Mouse (Mus musculus) kidney, embryonic 14.5 days (tissue): Measurements from ENCODE around the gene Tmem246. TPM values are rescaled to one million over a fixed set of nuclear protein-coding genes. Genes with fewer than 3 reads are reported as not detected.

Source experiments
- ATAC-seq: fragments of 200-750 bp; cut with Nextera tagmentation; 2 replicates; pipeline ENCODE4 v1.8.0; 2017; ENCODE audit warnings: moderate number of reproducible peaks, mild to moderate bottlenecking, moderate TSS enrichment, moderate library complexity; ENCODE audit not compliant: low FRiP score, low TSS enrichment
- H3K27ac ChIP-seq: fragments of 300-500 bp; sonication (generic); 2 replicates; pipeline ENCODE4 v1.5.1; 2014; ENCODE audit warnings: low read depth, mild to moderate bottlenecking, low read length, moderate library complexity, mixed read lengths
- H3K27me3 ChIP-seq: fragments of 300-500 bp; sonication (generic); 2 replicates; pipeline ENCODE4 v1.6.1; 2014; ENCODE audit warnings: mild to moderate bottlenecking, low read length; ENCODE audit not compliant: control insufficient read depth, insufficient read depth
- H3K36me3 ChIP-seq: fragments of 300-500 bp; sonication (generic); 2 replicates; pipeline ENCODE4 v1.6.1; 2014; ENCODE audit warnings: low read length, mixed read lengths; ENCODE audit not compliant: control insufficient read depth, insufficient read depth
- H3K4me1 ChIP-seq: fragments of 300-500 bp; sonication (generic); 2 replicates; pipeline ENCODE4 v1.6.1; 2014; ENCODE audit warnings: low read length, mixed read lengths; ENCODE audit not compliant: control insufficient read depth, insufficient read depth
- H3K4me2 ChIP-seq: fragments of 300-500 bp; sonication (generic); replicated peaks from 2 replicates; pipeline ENCODE4 v1.6.1; 2014; ENCODE audit warnings: low read depth, mild to moderate bottlenecking, low read length
- H3K4me3 ChIP-seq: fragments of 300-500 bp; sonication (generic); 2 replicates; pipeline ENCODE4 v1.5.1; 2014; ENCODE audit warnings: mild to moderate bottlenecking, low read length
- H3K9ac ChIP-seq: fragments of 300-500 bp; sonication (generic); 2 replicates; pipeline ENCODE4 v1.6.1; 2014; ENCODE audit warnings: low read depth, mild to moderate bottlenecking, low read length, moderate library complexity
- H3K9me3 ChIP-seq: fragments of 300-500 bp; sonication (generic); 2 replicates; pipeline ENCODE4 v1.6.1; 2016; ENCODE audit warnings: low read length; ENCODE audit not compliant: control insufficient read depth
- WGBS: fragments of 180-500 bp; shearing (Covaris S2); extraction: QIAGEN DNeasy Blood & Tissue Kit; methylation state at CpG from one replicate; pipeline ENCODE4 v1.1.7; 2014; 5-methylcytosine and 5-hydroxymethylcytosine counted together
- polyA plus RNA-seq: library from polyadenylated mRNA; unstranded; fragments of >200 nt; fragmentation: Nextera tagmentation; extraction: Ambion mirVana; gene quantifications from 2 replicates; pipeline ENCODE4 v1.2.1, GENCODE M21; 2014

Tmem246 gene
- polyA plus RNA-seq, 1 experiment from 2014 or later: 16.3 TPM

GRCm38 (mm10) chr4:49558181-49558580 lies 39.5 kb downstream of the Tmem246 start:
- WGBS: 88% methylated on average over 2 of the region's 2 CpGs
- Histone ChIP-seq H3K9me3 (no peaks in the 10 kb centered on the region), H3K4me2 (no peak overlapping the region), H3K9ac (no peak overlapping the region), H3K4me3 (no peak overlapping the region), H3K27me3 (no peaks in the 10 kb centered on the region), H3K4me1 (no peaks in the 10 kb centered on the region), H3K36me3 (no peaks in the 10 kb centered on the region), H3K27ac (no peak overlapping the region)
- no peak for ATAC-seq

- Histone ChIP-seq H3K27ac (no peak overlapping the region), H3K4me2 (no peak overlapping the region), H3K9me3 (no peaks in the 10 kb centered on the region), H3K4me1 (no peaks in the 10 kb centered on the region), H3K9ac (no peak overlapping the region), H3K36me3 (no peaks in the 10 kb centered on the region), H3K27me3 (no peaks in the 10 kb centered on the region), H3K4me3 (no peak overlapping the region)
- 100% methylated on average over 7 of the region's 7 CpGs for WGBS
- no peak for ATAC-seq
Measured at GRCm38 (mm10) chr4:49557375-49557774, 40.3 kb downstream of the Tmem246 start.

- WGBS: 49% methylated on average over 5 of the region's 5 CpGs
- Histone ChIP-seq H3K27ac (no peak overlapping the region), H3K4me2 (no peak overlapping the region), H3K9me3 (no peaks in the 10 kb centered on the region), H3K36me3 (no peaks in the 10 kb centered on the region), H3K9ac (no peak overlapping the region), H3K27me3 (no peaks in the 10 kb centered on the region), H3K4me1 (no peaks in the 10 kb centered on the region), H3K4me3 (no peak overlapping the region)
- ATAC-seq: no peak
Measured at GRCm38 (mm10) chr4:49553380-49553779, 44.3 kb downstream of the Tmem246 start.

GRCm38 (mm10) chr4:49549383-49549782 lies 48.3 kb downstream of the Tmem246 start, which contains the start of gene Aldob:
Gene Aldob (minus strand): TSS chr4:49549546.
- Histone ChIP-seq H3K9me3 (no peaks in the 10 kb centered on the region), H3K36me3 (no peaks in the 10 kb centered on the region), H3K4me3 (no peak within 1 kb of the TSS), H3K4me2 (no peak within 1 kb of the TSS), H3K27ac (no peak within 1 kb of the TSS; the same call in 1 of the 2 replicates), H3K4me1 (no peaks in the 10 kb centered on the region), H3K9ac (no peak within 1 kb of the TSS), H3K27me3 (no peaks in the 10 kb centered on the region)
- 50% methylated on average over 3 of the region's 3 CpGs for whole genome bisulfite sequencing
- ATAC-seq: no peak

GRCm38 (mm10) chr4:49547544-49548219 lies 50.0 kb downstream of the Tmem246 start:
- H3K36me3 ChIP-seq: no peaks in the 10 kb centered on the region
- H3K27ac ChIP-seq: no peak overlapping the region
- no peaks in the 10 kb centered on the region for H3K9me3 ChIP-seq
- no peaks in the 10 kb centered on the region for H3K27me3 ChIP-seq
- H3K9ac ChIP-seq: no peak overlapping the region
- no peak overlapping the region for H3K4me3 ChIP-seq
- no peak for ATAC-seq
- H3K4me1 ChIP-seq: no peaks in the 10 kb centered on the region
- WGBS: 85% methylated on average over 7 of the region's 7 CpGs
- no peak overlapping the region for H3K4me2 ChIP-seq

- Histone ChIP-seq H3K36me3 (no peaks in the 10 kb centered on the region), H3K4me1 (no peaks in the 10 kb centered on the region), H3K27me3 (no peaks in the 10 kb centered on the region), H3K4me3 (no peak overlapping the region), H3K4me2 (no peak overlapping the region), H3K9me3 (no peaks in the 10 kb centered on the region), H3K9ac (no peak overlapping the region), H3K27ac (no peak overlapping the region)
- WGBS: 62% methylated on average over 6 of the region's 6 CpGs
- ATAC-seq: no peak
Measured at GRCm38 (mm10) chr4:49546873-49547543, 50.7 kb downstream of the Tmem246 start.

GRCm38 (mm10) chr4:49546026-49546425 lies 51.6 kb downstream of the Tmem246 start:
- no peaks in the 10 kb centered on the region for H3K9me3 ChIP-seq
- H3K4me1 ChIP-seq: no peaks in the 10 kb centered on the region
- H3K4me2 ChIP-seq: no peak overlapping the region
- H3K27me3 ChIP-seq: no peaks in the 10 kb centered on the region
- H3K9ac ChIP-seq: no peak overlapping the region
- no peak overlapping the region for H3K27ac ChIP-seq
- 90% methylated on average over 2 of the region's 2 CpGs for WGBS
- H3K36me3 ChIP-seq: no peaks in the 10 kb centered on the region
- no peak overlapping the region for H3K4me3 ChIP-seq
- ATAC-seq: no peak

- H3K4me2 ChIP-seq: no peak overlapping the region
- no peaks in the 10 kb centered on the region for H3K9me3 ChIP-seq
- no peaks in the 10 kb centered on the region for H3K36me3 ChIP-seq
- H3K4me3 ChIP-seq: no peak overlapping the region
- H3K4me1 ChIP-seq: no peaks in the 10 kb centered on the region
- H3K27me3 ChIP-seq: no peaks in the 10 kb centered on the region
- H3K9ac ChIP-seq: no peak overlapping the region
- 72% methylated on average over 3 of the region's 3 CpGs for WGBS
- no peak overlapping the region for H3K27ac ChIP-seq
- ATAC-seq: no peak
Measured at GRCm38 (mm10) chr4:49540966-49541365, 56.7 kb downstream of the Tmem246 start.

GRCm38 (mm10) chr4:49539665-49540064 lies 58.0 kb downstream of the Tmem246 start:
- Histone ChIP-seq H3K9me3 (no peaks in the 10 kb centered on the region), H3K4me2 (no peak overlapping the region), H3K36me3 (no peaks in the 10 kb centered on the region), H3K4me1 (no peaks in the 10 kb centered on the region), H3K4me3 (no peak overlapping the region), H3K9ac (no peak overlapping the region), H3K27me3 (no peaks in the 10 kb centered on the region), H3K27ac (no peak overlapping the region)
- no peak for ATAC-seq
- WGBS: 67% methylated on average over 6 of the region's 6 CpGs
